Mouse (Mus musculus) lung, postnatal 10 days (tissue): ENCODE results near the gene Cux1.

Experiments used
- DNase-seq: peaks from one replicate; pipeline ENCODE4 v3.0.0; 2021

Cux1 gene

GRCm38 (mm10) chr5:136535204-136535603, 32.1 kb downstream of the Cux1 start:
- DNase-seq: no peak

DNA sequence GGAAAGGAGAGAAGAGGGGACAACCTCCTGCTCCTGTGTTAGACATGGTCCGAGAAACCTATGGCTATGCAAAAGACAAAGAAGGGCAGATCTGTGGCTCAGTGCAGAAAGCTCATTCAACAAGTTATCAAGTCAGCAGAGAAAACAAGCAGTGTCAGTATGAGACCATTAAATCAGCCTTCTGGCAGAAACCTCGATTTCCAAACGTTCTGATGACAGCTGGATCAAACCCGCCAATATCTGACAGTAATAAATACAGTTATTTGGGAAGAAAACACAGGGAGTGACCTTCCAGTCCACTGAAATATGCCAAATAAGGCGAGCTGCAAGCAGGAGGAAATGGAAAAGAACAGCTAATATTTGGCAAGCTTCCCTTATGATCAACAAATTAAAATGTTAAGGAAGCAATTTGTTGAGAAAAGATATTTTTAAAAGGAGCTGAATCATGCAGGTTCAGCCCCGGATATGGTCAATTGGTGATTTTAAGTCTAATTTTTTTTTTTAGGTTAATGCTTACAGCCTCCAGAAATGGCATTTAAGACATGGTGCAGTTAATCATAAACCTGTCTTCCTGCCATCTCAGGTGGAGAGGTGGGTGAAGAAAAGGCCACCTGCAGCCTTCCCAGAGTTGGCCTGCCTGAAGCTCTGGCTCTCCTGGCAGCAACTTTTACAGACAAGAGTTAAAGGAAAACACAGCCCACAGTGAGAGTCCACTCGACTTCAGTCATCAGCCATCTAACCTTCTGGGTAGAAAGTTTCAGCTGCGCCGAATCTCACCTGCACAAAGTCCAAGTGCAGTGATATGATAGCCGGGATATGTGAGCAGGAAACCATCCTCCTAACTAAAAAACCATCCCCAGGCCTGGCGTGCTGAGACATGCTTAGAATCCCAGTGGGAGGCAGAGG, 33.7 kb downstream of the Cux1 start:
- peak; percentile 22 for DNase-seq

- no peak for DNase-seq
Observed at GRCm38 (mm10) chr5:136531674-136532365, 35.5 kb downstream of the Cux1 start.

DNA sequence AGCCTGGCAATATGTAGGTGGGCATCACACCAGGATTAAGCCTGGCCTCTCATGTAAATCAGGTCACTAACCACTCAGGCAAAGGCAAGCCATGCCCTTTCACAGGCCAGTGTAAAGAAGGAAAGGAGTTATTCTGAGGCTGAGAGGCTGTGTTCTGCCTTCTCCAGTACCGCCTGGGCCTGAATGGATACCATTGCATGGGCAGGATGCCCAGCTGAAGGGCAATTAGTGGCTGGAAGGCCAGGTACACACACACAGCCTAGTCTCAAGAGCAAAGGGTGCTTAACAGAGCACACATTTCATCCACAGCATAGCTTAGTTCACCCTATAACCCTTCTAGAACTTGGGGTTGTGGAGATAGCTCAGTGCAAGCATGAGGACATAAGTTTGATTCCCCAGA, 36.4 kb downstream of the Cux1 start:
- DNase-seq: peak; percentile 48

- DNase-seq: no peak
Observed at GRCm38 (mm10) chr5:136529165-136529564, 38.1 kb downstream of the Cux1 start.

- DNase-seq: no peak
Observed at GRCm38 (mm10) chr5:136527871-136528270, 39.4 kb downstream of the Cux1 start.

DNA sequence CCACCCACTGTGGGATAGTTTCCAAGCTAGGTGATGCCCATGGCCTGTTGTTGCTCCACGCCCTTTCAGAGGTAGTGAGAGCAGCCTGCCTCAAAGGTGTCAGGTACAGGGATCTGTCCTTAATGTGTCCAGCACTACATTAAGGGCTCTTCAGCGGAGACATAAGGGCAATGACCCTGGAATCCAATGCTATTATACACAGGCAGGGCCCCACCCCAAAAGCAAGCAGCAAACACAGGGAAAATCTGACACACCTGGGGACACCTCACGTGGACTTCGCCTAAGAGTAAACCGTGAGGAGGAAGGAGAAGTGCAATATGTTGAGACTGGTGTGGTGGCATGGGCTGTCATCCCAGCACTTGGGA, 40.8 kb downstream of the Cux1 start:
- no peak for DNase-seq

GRCm38 (mm10) chr5:136525896-136526544, 41.3 kb downstream of the Cux1 start:
- peak; percentile 67 for DNase-seq

DNA sequence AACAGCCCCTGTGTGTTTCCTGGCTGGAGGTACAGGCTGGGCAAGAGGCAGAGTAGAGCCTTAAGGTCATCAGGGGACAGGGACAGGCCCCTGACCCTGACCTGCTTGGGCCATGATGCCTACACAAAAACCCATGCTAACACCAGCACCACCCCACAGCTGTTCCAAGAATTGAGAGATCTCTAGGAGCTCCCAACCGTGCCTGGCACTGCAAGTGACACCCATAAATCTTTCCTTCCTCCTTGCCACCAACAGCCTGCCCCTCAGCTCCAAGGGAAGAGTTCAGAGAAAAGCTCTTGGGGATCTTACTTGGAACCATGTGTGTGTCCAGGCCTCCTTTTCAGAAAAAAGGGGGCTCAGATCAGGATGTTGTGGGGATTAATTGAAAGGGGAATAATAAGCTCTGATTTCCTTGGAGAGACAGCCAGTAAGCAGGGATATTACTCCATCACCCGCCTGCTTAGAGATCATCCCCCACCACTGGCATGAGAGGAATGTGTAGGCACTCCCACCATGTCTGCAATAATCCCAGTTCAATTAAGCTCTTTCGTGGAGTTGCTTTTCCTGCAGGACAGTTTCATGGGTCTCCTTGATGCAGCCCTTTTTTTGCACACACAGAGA, 44.3 kb downstream of the Cux1 start:
- no peak for DNase-seq

DNA sequence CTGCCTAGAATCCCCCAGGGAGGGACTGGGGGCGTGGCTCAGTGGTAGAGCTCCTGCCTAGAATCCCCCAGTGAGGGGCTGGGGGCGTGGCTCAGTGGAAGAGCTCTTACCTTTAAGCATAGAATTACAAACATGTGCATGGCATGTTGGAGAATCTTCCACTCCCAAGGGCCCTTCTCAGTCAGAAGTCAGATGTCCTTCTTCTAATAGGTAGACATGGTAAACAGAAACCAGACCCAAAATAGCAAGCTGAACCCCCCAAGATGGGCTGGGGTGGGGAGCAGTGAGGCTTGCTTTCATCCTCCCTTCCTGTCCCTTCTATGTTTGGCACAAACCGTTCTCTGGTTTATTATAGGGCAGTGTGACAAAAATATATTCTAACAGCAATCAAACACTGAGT, 45.6 kb downstream of the Cux1 start:
- no peak for DNase-seq

- DNase-seq: no peak
Observed at GRCm38 (mm10) chr5:136518648-136519437, 48.4 kb downstream of the Cux1 start.

DNA sequence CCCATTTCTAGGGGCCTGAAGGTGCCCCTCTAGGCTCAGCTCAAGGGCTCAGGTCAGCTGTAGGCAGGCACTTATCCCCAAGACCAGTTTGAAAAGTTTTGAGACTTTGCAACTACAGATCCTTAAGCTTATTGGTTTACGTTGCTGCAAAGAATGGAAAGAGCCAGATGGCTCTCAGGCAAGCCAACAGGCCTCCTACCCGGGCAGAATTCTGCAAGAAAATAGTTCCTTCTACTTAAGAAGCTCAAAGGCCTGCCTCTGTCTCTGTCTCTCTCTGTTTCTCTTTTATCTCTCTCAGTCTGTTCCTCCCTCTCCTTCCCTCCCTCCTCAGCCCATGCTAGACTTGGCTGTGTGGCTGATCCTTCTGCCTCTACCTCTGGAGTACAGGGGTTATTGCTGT, 49.8 kb downstream of the Cux1 start:
- DNase-seq: no peak

DNA sequence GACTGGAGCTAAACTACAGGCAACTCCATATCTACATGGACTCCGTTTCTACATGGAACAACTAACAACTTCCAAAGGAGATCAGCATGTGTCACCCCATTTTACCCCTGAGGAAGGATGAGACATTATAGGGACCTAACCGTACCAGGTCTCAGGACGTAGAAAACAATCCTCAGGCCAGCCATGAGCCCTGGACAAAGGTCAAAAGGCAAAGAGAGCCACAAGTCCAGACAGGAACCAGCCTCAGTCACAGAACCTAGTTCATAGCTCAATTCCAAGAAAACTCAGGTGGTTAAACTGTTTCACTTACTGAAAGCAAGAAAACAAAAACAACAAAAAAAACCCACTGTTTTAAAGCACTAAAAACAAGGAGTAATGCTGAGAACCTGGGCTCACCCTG, 50.7 kb downstream of the Cux1 start:
- DNase-seq: no peak

- no peak for DNase-seq
Observed at GRCm38 (mm10) chr5:136514049-136514677, 53.1 kb downstream of the Cux1 start.

DNA sequence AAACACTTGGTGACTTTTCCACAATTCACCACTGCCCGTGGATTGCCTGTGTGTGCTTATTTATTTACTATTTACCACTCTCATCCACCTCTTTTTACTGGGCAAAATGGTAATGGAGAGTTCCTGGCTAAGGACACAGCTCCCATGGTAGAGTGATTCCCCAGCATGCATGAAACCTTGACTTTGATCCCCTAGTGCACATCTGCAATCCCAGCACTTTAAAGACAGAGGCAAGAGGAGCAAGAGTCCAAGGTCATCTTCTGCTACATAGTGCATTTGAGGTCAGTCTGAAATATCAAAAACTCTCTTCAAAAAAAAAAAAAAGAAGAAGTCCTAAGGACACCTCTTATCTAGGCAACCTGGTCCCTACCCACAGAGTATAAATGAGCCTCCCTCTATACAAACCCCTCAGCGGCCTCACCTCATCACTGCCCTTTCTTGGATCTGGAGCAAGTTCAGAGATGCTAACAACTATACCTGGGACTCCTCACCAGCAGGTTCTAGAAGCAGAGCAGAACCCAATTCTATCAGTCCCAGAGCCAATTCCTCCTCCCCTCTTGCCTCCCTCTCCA, 55.1 kb downstream of the Cux1 start:
- DNase-seq: no peak

- no peak for DNase-seq
Observed at GRCm38 (mm10) chr5:136511378-136511777, 55.9 kb downstream of the Cux1 start.

- no peak for DNase-seq
Observed at GRCm38 (mm10) chr5:136510609-136511008, 56.7 kb downstream of the Cux1 start.

GRCm38 (mm10) chr5:136507629-136508028, 59.7 kb downstream of the Cux1 start:
- no peak for DNase-seq

DNA sequence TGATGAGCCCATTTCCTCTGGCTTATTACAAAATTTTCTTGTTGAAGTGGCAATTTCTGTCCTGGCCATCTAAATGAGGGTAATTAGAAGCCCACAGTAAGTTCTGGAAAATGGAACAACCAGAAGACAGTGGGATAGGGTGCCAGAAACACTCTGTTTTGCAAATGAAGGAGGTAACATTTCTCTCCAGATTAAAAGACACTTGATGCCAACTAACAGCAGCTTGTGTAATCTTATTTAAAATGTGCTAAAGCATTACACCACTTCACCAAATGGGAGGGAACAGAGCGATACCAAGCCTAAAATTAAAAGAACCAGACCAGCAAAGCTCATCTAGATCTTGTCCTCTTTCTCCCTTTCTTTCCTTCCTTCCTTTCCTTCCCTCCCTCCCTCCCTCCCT, 61.0 kb downstream of the Cux1 start:
- DNase-seq: no peak

DNA sequence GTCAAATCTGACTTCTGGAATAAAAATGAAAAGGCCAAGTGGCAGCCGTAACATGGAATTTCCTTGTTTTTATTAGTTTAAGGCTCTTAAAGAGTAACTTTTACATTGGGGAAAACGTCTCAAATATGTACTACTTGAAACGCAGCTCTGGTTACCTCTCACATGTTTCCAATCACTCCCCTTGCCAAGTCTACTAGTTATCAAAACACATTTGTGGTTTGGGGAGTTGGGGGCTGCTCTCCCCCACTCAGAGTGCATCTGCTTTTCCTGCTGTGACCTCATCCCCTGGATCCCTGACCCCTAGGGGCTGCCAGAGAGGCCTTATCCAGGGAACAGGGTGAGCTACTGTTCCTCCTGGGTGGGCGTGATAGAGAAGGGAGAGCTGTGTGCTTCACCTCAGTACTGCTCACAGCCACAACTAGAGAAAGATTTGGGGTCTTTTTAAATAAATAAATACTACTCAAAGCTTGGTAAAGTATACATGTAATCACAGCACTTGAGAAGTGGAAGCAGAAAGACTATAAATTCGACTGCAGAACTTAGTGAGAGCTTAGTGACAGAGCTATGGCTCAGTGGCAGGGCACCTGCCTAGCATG, 64.7 kb downstream of the Cux1 start:
- DNase-seq: no peak

DNA sequence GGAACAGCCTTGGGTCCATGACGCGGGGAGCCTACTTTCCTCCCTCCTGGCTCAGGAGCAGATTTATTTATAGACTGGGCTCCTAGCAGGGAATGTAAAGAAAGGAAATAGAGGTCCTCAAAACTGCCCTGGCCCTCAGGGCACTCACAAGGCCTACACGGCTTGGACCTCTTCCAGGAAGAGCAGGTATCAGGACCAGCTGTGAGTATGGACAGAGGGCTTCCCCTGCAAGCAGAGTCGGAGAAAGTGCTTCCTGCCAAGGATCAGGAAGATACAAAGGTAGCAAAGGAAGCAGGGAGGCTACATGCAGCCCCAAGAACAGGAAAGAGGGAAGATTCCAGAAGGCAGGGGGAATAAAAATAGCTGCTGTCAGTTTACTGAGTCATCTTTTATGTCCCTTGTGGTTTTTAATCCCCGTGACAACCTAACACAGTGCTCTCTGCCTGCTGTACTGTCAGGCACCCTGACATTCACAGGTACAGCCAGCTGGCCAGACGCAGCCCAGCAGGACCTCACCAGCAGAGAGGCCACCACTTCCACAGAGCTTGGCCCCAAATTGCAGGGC, 66.9 kb downstream of the Cux1 start:
- DNase-seq: no peak
